Mouse (Mus musculus) midbrain, postnatal 0 days (tissue): Measurements from ENCODE around the gene Cdyl2. TPM values are rescaled to one million over a fixed set of nuclear protein-coding genes. Genes with fewer than 3 reads are reported as not detected.

Experiments used
- ATAC-seq: fragments of 200-750 bp; cut with Nextera tagmentation; 2 replicates; pipeline ENCODE4 v1.8.0; 2017; ENCODE audit warnings: moderate number of reproducible peaks, mild to moderate bottlenecking, moderate TSS enrichment, moderate library complexity; ENCODE audit not compliant: low FRiP score
- DNase-seq: peaks from one replicate; pipeline ENCODE4 v3.0.0-alpha.2; 2015; ENCODE audit warnings: low spot score
- H3K27ac ChIP-seq: fragments of 300-500 bp; sonication (generic); 2 replicates; pipeline ENCODE4 v1.5.1; 2014; ENCODE audit warnings: low read depth, mild to moderate bottlenecking, low read length, mixed read lengths
- H3K27me3 ChIP-seq: fragments of 300-500 bp; sonication (generic); 2 replicates; pipeline ENCODE4 v1.6.1; 2014; ENCODE audit warnings: low read length, control low read depth, mixed read lengths; ENCODE audit not compliant: insufficient read depth
- H3K36me3 ChIP-seq: fragments of 300-500 bp; sonication (generic); 2 replicates; pipeline ENCODE4 v1.6.1; 2014; ENCODE audit warnings: low read length, control low read depth, mixed read lengths; ENCODE audit not compliant: insufficient read depth
- H3K4me1 ChIP-seq: fragments of 300-500 bp; sonication (generic); 2 replicates; pipeline ENCODE4 v1.6.1; 2014; ENCODE audit warnings: mild to moderate bottlenecking, control low read depth, antibody characterized with exemption, low read length, mixed read lengths; ENCODE audit not compliant: insufficient read depth
- H3K4me2 ChIP-seq: fragments of 300-500 bp; sonication (generic); 2 replicates; pipeline ENCODE4 v1.6.1; 2014; ENCODE audit warnings: low read depth, mild to moderate bottlenecking, low read length, mixed read lengths; ENCODE audit not compliant: poor library complexity, severe bottlenecking
- H3K4me3 ChIP-seq: fragments of 300-500 bp; sonication (generic); 2 replicates; pipeline ENCODE4 v1.5.1; 2014; ENCODE audit warnings: low read depth, mild to moderate bottlenecking, low read length, moderate library complexity
- H3K9ac ChIP-seq: fragments of 300-500 bp; sonication (generic); replicated peaks from 2 replicates; pipeline ENCODE4 v1.6.1; 2014; ENCODE audit warnings: mild to moderate bottlenecking, low read length, moderate library complexity, mixed read lengths; ENCODE audit not compliant: poor library complexity, severe bottlenecking
- H3K9me3 ChIP-seq: fragments of 300-500 bp; sonication (generic); 2 replicates; pipeline ENCODE4 v1.6.1; 2016; ENCODE audit warnings: low read length, control low read depth
- CTCF ChIP-seq: IDR thresholded peaks from 2 replicates; pipeline ENCODE4 v1.5.1; 2016; ENCODE audit warnings: antibody characterized with exemption, mild to moderate bottlenecking
- WGBS: fragments of 180-500 bp; shearing (Covaris S2); extraction: QIAGEN DNeasy Blood & Tissue Kit; methylation state at CpG from one replicate; pipeline ENCODE4 v1.1.7; 2014; 5-methylcytosine and 5-hydroxymethylcytosine counted together
- polyA plus RNA-seq: library from polyadenylated mRNA; unstranded; fragments of >200 nt; fragmentation: Nextera tagmentation; extraction: Ambion mirVana; gene quantifications from 2 replicates; pipeline ENCODE4 v1.2.1, GENCODE M21; 2015
- total RNA-seq: library from RNA; depleted of rRNA; stranded (reverse); fragments of >200 nt; gene quantifications from 2 replicates; pipeline ENCODE4 v1.2.3, GENCODE M21; 2014

The Cdyl2 gene
- total and polyA plus RNA-seq, 2 experiments from 2014 or later, result 11.3 to 16.1 TPM

DNA sequence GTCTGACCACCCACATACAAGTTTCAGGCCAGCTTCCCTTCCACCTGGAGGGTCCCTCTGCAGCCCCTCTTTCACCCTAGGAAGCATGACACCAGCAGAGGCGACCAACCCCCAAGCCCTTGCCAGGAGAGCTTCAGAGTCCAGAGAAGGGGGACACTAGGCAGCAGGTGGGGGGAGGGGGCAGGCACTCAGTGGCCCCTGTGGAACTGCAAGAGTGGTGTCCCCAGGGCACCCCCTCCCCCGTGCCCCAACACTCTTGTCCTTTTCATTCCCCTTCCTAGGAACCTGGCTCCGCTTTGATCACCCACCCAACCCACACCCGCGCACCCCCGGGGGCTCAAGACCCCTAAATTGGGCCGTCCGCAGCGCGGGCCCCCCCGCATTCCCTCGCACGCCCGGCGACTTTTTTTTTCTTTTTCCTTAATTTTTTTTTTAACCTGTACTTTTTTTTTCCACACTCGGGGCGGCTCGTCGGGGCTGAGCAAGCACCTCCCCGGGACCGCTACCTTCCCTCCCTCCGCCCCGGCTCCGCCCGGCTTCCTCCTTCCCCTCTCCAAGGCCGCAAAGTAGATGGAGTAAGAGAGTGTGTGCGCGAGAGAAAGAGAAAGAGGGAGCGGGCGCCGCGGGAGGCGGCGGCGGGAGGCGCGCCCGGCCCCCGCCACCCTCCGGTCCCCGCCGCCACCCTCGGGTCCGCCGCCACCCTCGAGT is 661 bp downstream of the Cdyl2 start:
- 1% methylated on average over 34 of the region's 46 CpGs for WGBS
- peak; percentile 32 for DNase-seq
- Histone ChIP-seq H3K4me3 (peak overlapping the region; percentile 89), H3K4me2 (peak overlapping the region; percentile 92), H3K36me3 (no peaks in the 10 kb centered on the region), H3K27me3 (no peaks in the 10 kb centered on the region), H3K9ac (peak overlapping the region; percentile 72), H3K4me1 (peaks cover 8% of the 10 kb centered on the region; the same call in 1 of the 2 replicates), H3K27ac (peak overlapping the region; percentile 85), H3K9me3 (0 out of 2 replicates have a peak, but pooled peaks cover 9% of the 10 kb centered on the region)
- peak; percentile 67 for ATAC-seq
- no peak for TF ChIP-seq CTCF

DNA sequence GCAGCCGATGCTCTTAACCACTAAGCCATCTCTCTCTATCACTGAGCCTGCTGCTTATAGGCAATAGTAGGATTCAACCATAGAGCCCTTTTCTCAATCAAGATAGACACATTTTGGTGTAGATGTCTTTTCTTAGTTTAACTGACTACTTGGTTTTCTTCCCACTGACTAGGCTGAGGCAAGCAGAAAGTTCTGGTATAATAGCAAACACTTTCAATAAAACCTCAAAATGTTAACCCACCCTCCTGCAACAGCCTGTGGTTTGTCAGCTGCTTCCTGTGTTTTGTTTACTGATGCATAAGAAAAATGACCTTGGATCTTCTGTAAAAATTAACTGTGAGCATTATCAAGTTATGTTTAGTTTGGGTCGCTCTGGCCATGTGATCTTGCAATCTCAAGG is 11.3 kb downstream of the Cdyl2 start:
- DNase-seq, result no peak
- H3K36me3 ChIP-seq, result 0 out of 2 replicates have a peak, but pooled peaks cover 2% of the 10 kb centered on the region
- no peak overlapping the region for H3K4me2 ChIP-seq
- ATAC-seq, result no peak
- peaks cover 29% of the 10 kb centered on the region for H3K9me3 ChIP-seq
- no peak overlapping the region for H3K9ac ChIP-seq
- no peak overlapping the region for H3K4me3 ChIP-seq
- no peaks in the 10 kb centered on the region for H3K4me1 ChIP-seq
- 93% methylated on average over 2 of the region's 2 CpGs for WGBS
- no peaks in the 10 kb centered on the region for H3K27me3 ChIP-seq
- H3K27ac ChIP-seq, result no peak overlapping the region
- no peak for TF ChIP-seq CTCF

DNA sequence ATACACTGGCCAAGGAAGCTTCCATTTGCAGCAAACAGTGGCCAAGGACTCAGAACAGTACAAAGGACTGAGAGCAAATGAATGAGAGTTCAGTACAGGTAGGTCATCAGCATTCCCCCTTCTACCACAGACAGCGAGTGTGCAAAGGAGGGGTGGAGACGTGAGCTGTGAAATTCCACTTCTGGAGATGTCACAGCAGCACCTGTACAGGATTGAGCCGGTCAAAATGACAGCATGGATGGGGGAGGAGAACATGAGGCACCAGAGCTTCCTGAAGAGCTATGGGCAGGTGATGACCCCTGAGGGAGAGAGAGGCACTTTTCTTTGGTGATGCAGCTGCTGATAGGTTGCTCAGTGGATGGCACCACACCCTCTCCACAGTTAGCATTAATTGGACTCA is 25.3 kb downstream of the Cdyl2 start:
- Histone ChIP-seq H3K4me2 (no peak overlapping the region), H3K36me3 (no peaks in the 10 kb centered on the region), H3K9me3 (peaks cover 6% of the 10 kb centered on the region; the same call in 1 of the 2 replicates), H3K4me3 (no peak overlapping the region), H3K27me3 (no peaks in the 10 kb centered on the region), H3K27ac (no peak overlapping the region), H3K4me1 (no peaks in the 10 kb centered on the region), H3K9ac (no peak overlapping the region)
- DNase-seq (no peak), ATAC-seq (no peak)
- TF ChIP-seq CTCF, result no peak
- 90% methylated on average over 3 of the region's 3 CpGs for WGBS

DNA sequence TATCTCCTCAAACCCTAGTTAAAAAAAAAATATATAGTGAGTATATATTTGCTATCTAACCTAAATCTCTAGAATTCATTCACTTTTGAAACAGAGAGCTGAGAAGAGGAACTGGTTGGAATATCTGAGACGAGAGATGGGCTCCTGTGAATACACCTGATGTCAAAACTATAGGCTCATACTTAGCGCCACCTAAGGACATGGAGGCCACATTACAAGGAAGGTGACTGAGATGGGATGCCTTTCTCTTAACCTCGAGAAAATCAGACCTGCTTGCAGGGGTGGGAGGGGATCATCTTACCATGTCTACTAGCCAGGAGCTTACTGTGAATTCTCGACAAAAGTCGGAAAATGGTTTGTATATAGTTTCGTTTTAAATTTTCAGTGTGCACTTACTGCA is 30.3 kb downstream of the Cdyl2 start:
- DNase-seq, result no peak
- ATAC-seq, result no peak
- Histone ChIP-seq H3K4me2 (no peak overlapping the region), H3K27ac (no peak overlapping the region), H3K4me3 (no peak overlapping the region), H3K36me3 (no peaks in the 10 kb centered on the region), H3K9ac (no peak overlapping the region), H3K4me1 (no peaks in the 10 kb centered on the region), H3K9me3 (peaks cover 5% of the 10 kb centered on the region; the same call in 1 of the 2 replicates), H3K27me3 (no peaks in the 10 kb centered on the region)
- TF ChIP-seq CTCF, result no peak
- 86% methylated on average over 6 of the region's 6 CpGs for WGBS

DNA sequence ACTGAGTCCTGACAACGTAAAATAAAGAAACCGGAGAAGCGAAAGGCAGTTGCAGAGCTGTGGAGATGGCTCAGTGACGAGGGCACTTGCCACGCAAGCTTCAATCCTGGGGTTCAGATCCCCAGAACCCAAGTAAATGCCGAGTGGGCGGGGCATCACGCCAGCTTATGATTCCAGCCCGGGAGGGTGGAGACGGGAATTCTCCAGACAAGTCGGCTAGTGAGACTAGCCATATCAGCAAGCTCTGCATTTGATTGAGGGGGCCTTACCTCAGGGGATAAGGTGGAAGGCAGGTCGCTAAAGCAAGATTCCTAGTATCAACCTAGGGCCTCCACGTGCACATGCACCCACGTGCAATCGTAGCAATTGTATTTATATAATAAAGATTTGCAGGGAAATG is 39.9 kb downstream of the Cdyl2 start:
- ATAC-seq (no peak), DNase-seq (no peak)
- H3K9me3 ChIP-seq, result no peaks in the 10 kb centered on the region
- TF ChIP-seq CTCF, result no peak
- H3K9ac ChIP-seq, result no peak overlapping the region
- no peak overlapping the region for H3K4me2 ChIP-seq
- H3K27me3 ChIP-seq, result no peaks in the 10 kb centered on the region
- no peak overlapping the region for H3K4me3 ChIP-seq
- H3K4me1 ChIP-seq, result no peaks in the 10 kb centered on the region
- H3K27ac ChIP-seq, result no peak overlapping the region
- no peaks in the 10 kb centered on the region for H3K36me3 ChIP-seq
- WGBS, result 88% methylated on average over 15 of the region's 15 CpGs

DNA sequence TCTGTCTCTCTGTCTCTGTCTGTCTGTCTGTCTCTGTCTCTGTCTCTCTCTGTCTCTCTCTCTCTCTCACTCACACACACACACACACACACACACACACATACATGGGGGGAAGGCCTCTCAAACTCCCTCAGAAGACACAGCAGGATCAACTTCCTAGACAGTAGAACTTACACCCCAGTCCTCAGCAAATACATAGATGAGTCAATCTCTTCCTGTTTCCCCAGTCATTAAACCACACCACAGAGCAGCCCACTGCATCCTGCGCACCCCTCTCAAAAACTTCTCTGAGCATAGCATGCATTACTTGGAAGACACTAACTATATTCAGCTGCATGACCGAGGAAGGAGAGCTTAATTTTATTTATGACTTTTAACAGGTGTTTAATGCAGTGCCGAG is 43.0 kb downstream of the Cdyl2 start:
- H3K4me3 ChIP-seq, result no peak overlapping the region
- WGBS, result 96% methylated on average over 3 of the region's 3 CpGs
- no peaks in the 10 kb centered on the region for H3K4me1 ChIP-seq
- no peak for TF ChIP-seq CTCF
- no peaks in the 10 kb centered on the region for H3K27me3 ChIP-seq
- no peak for DNase-seq
- H3K36me3 ChIP-seq, result no peaks in the 10 kb centered on the region
- ATAC-seq, result no peak
- no peaks in the 10 kb centered on the region for H3K9me3 ChIP-seq
- no peak overlapping the region for H3K4me2 ChIP-seq
- H3K27ac ChIP-seq, result no peak overlapping the region
- H3K9ac ChIP-seq, result no peak overlapping the region
